Mouse (Mus musculus): ENCODE measurements around the gene Fam129b. TPM values are rescaled to one million over a fixed set of nuclear protein-coding genes. Genes with fewer than 3 reads are reported as not detected.
A peak's percentile ranks its signal among the peaks of the same experiment; 100 is the strongest.

The Fam129b gene
- polyA plus RNA-seq, 1 experiment from 2014 or later, result 31.7 TPM

- Histone ChIP-seq H3K9ac (ENCODE audit: low read depth, low read length) (no peak overlapping the region), H3K4me3 (ENCODE audit: low read length) (no peak overlapping the region), H3K27ac (ENCODE audit: low read depth, low read length) (no peak overlapping the region), H3K4me1 (ENCODE audit: control insufficient read depth, insufficient read depth, low read depth, low read length) (peaks cover 32% of the 10 kb centered on the region), H3K9me3 (ENCODE audit: control insufficient read depth, low read length) (no peaks in the 10 kb centered on the region), H3K36me3 (ENCODE audit: control insufficient read depth, insufficient read depth, low read length) (no peaks in the 10 kb centered on the region), H3K4me2 (ENCODE audit: low read length) (no peak overlapping the region), H3K27me3 (replicated peaks; ENCODE audit: control insufficient read depth, insufficient read depth, low read length) (no peaks in the 10 kb centered on the region)
- ATAC-seq, result no peak
- 88% methylated on average over 3 of the region's 3 CpGs for whole genome bisulfite sequencing
Observed at GRCm38 (mm10) chr2:32874070-32874469, 1.8 kb upstream of the Fam129b start.

GRCm38 (mm10) chr2:32874951-32875674 is 801 bp upstream of the Fam129b start:
- Histone ChIP-seq H3K36me3 (ENCODE audit: control insufficient read depth, insufficient read depth, low read length) (no peaks in the 10 kb centered on the region), H3K27me3 (replicated peaks; ENCODE audit: control insufficient read depth, insufficient read depth, low read length) (no peaks in the 10 kb centered on the region), H3K27ac (ENCODE audit: low read depth, low read length) (peak overlapping the region; percentile 85), H3K9me3 (ENCODE audit: control insufficient read depth, low read length) (no peaks in the 10 kb centered on the region), H3K9ac (ENCODE audit: low read depth, low read length) (peak overlapping the region; percentile 89), H3K4me2 (ENCODE audit: low read length) (peak overlapping the region; percentile 84), H3K4me1 (ENCODE audit: control insufficient read depth, insufficient read depth, low read depth, low read length) (peaks cover 43% of the 10 kb centered on the region), H3K4me3 (ENCODE audit: low read length) (peak overlapping the region; percentile 64)
- peak; percentile 40 for ATAC-seq
- WGBS, result 8% methylated on average over 15 of the region's 15 CpGs

- peak overlapping the region; percentile 84 for H3K4me2 ChIP-seq (ENCODE audit: low read length)
- H3K27me3 ChIP-seq (replicated peaks; ENCODE audit: control insufficient read depth, insufficient read depth, low read length), result no peaks in the 10 kb centered on the region
- H3K27ac ChIP-seq (ENCODE audit: low read depth, low read length), result peak overlapping the region; percentile 85
- H3K4me3 ChIP-seq (ENCODE audit: low read length), result peak overlapping the region; percentile 64
- under 1% methylated on average over 20 of the region's 20 CpGs for WGBS
- H3K4me1 ChIP-seq (ENCODE audit: control insufficient read depth, insufficient read depth, low read depth, low read length), result peaks cover 57% of the 10 kb centered on the region
- peak overlapping the region; percentile 89 for H3K9ac ChIP-seq (ENCODE audit: low read depth, low read length)
- ATAC-seq, result peak; percentile 25
- no peaks in the 10 kb centered on the region for H3K36me3 ChIP-seq (ENCODE audit: control insufficient read depth, insufficient read depth, low read length)
- H3K9me3 ChIP-seq (ENCODE audit: control insufficient read depth, low read length), result no peaks in the 10 kb centered on the region
Observed at GRCm38 (mm10) chr2:32876490-32877302, 782 bp downstream of the Fam129b start.

- Histone ChIP-seq H3K4me1 (ENCODE audit: control insufficient read depth, insufficient read depth, low read depth, low read length) (peaks cover 58% of the 10 kb centered on the region), H3K36me3 (ENCODE audit: control insufficient read depth, insufficient read depth, low read length) (no peaks in the 10 kb centered on the region), H3K4me2 (ENCODE audit: low read length) (peak overlapping the region; percentile 84), H3K9ac (ENCODE audit: low read depth, low read length) (peak overlapping the region; percentile 89), H3K27me3 (replicated peaks; ENCODE audit: control insufficient read depth, insufficient read depth, low read length) (no peaks in the 10 kb centered on the region), H3K27ac (ENCODE audit: low read depth, low read length) (0 out of 2 replicates have a peak overlapping the region, but pooled peaks have one; percentile 85), H3K9me3 (ENCODE audit: control insufficient read depth, low read length) (no peaks in the 10 kb centered on the region), H3K4me3 (ENCODE audit: low read length) (peak overlapping the region; percentile 64)
- ATAC-seq, result no peak
- WGBS, result 30% methylated on average over 5 of the region's 5 CpGs
Observed at GRCm38 (mm10) chr2:32877303-32877702, 1.4 kb downstream of the Fam129b start.

GRCm38 (mm10) chr2:32877761-32878393 is 2.0 kb downstream of the Fam129b start:
- peak overlapping the region; percentile 84 for H3K4me2 ChIP-seq (ENCODE audit: low read length)
- 61% methylated on average over 6 of the region's 6 CpGs for WGBS
- H3K27me3 ChIP-seq (replicated peaks; ENCODE audit: control insufficient read depth, insufficient read depth, low read length), result no peaks in the 10 kb centered on the region
- peak overlapping the region; percentile 64 for H3K4me3 ChIP-seq (ENCODE audit: low read length)
- no peaks in the 10 kb centered on the region for H3K9me3 ChIP-seq (ENCODE audit: control insufficient read depth, low read length)
- peaks cover 58% of the 10 kb centered on the region for H3K4me1 ChIP-seq (ENCODE audit: control insufficient read depth, insufficient read depth, low read depth, low read length)
- ATAC-seq, result no peak
- H3K9ac ChIP-seq (ENCODE audit: low read depth, low read length), result peak overlapping the region; percentile 89
- H3K36me3 ChIP-seq (ENCODE audit: control insufficient read depth, insufficient read depth, low read length), result no peaks in the 10 kb centered on the region
- peak overlapping the region; percentile 11; the same call in 1 of the 2 replicates for H3K27ac ChIP-seq (ENCODE audit: low read depth, low read length)

GRCm38 (mm10) chr2:32878396-32878795 is 2.5 kb downstream of the Fam129b start:
- H3K27ac ChIP-seq (ENCODE audit: low read depth, low read length), result no peak overlapping the region
- H3K9me3 ChIP-seq (ENCODE audit: control insufficient read depth, low read length), result no peaks in the 10 kb centered on the region
- H3K4me2 ChIP-seq (ENCODE audit: low read length), result peak overlapping the region; percentile 84
- no peaks in the 10 kb centered on the region for H3K27me3 ChIP-seq (replicated peaks; ENCODE audit: control insufficient read depth, insufficient read depth, low read length)
- peaks cover 58% of the 10 kb centered on the region for H3K4me1 ChIP-seq (ENCODE audit: control insufficient read depth, insufficient read depth, low read depth, low read length)
- WGBS, result 70% methylated on average over 3 of the region's 3 CpGs
- H3K36me3 ChIP-seq (ENCODE audit: control insufficient read depth, insufficient read depth, low read length), result no peaks in the 10 kb centered on the region
- peak overlapping the region; percentile 89 for H3K9ac ChIP-seq (ENCODE audit: low read depth, low read length)
- ATAC-seq, result no peak
- H3K4me3 ChIP-seq (ENCODE audit: low read length), result peak overlapping the region; percentile 64

- peak overlapping the region; percentile 84 for H3K4me2 ChIP-seq (ENCODE audit: low read length)
- no peak for ATAC-seq
Observed at GRCm38 (mm10) chr2:32879593-32879992, 3.7 kb downstream of the Fam129b start.

GRCm38 (mm10) chr2:32881054-32881453 is 5.1 kb downstream of the Fam129b start:
- Histone ChIP-seq H3K9me3 (ENCODE audit: control insufficient read depth, low read length) (no peaks in the 10 kb centered on the region), H3K9ac (ENCODE audit: low read depth, low read length) (0 out of 2 replicates have a peak overlapping the region, but pooled peaks have one; percentile 10), H3K4me1 (ENCODE audit: control insufficient read depth, insufficient read depth, low read depth, low read length) (peaks cover 43% of the 10 kb centered on the region), H3K36me3 (ENCODE audit: control insufficient read depth, insufficient read depth, low read length) (no peaks in the 10 kb centered on the region), H3K4me3 (ENCODE audit: low read length) (no peak overlapping the region), H3K27ac (ENCODE audit: low read depth, low read length) (peak overlapping the region; percentile 36), H3K4me2 (ENCODE audit: low read length) (no peak overlapping the region), H3K27me3 (replicated peaks; ENCODE audit: control insufficient read depth, insufficient read depth, low read length) (no peaks in the 10 kb centered on the region)
- 35% methylated on average over 6 of the region's 6 CpGs for WGBS
- ATAC-seq, result no peak

More at GRCm38 (mm10) chr2:32879593-32879992, 3.7 kb downstream of the Fam129b start:
- H3K36me3 ChIP-seq (ENCODE audit: control insufficient read depth, insufficient read depth, low read length), result no peaks in the 10 kb centered on the region
- peaks cover 50% of the 10 kb centered on the region for H3K4me1 ChIP-seq (ENCODE audit: control insufficient read depth, insufficient read depth, low read depth, low read length)
- H3K27ac ChIP-seq (ENCODE audit: low read depth, low read length), result no peak overlapping the region; the same call in 1 of the 2 replicates
- 0 out of 2 replicates have a peak overlapping the region, but pooled peaks have one; percentile 1 for H3K9ac ChIP-seq (ENCODE audit: low read depth, low read length)
- 86% methylated on average over 5 of the region's 5 CpGs for WGBS
- no peaks in the 10 kb centered on the region for H3K9me3 ChIP-seq (ENCODE audit: control insufficient read depth, low read length)
- no peaks in the 10 kb centered on the region for H3K27me3 ChIP-seq (replicated peaks; ENCODE audit: control insufficient read depth, insufficient read depth, low read length)
- no peak overlapping the region for H3K4me3 ChIP-seq (ENCODE audit: low read length)

All from hindbrain, embryonic 16.5 days (tissue).